Mouse (Mus musculus) small intestine, adult 2 months (tissue): ENCODE data around the gene Pacrg. TPM values are rescaled to one million over a fixed set of nuclear protein-coding genes. Genes with fewer than 3 reads are reported as not detected.

Experiments used
- H3K27ac ChIP-seq: fragments of 200-500 bp; 2 replicates; pipeline ENCODE4 v1.5.1; 2012; ENCODE audit warnings: low read depth, low read length, control low read depth, inconsistent platforms; ENCODE audit not compliant: insufficient read depth
- H3K27me3 ChIP-seq: fragments of 200-500 bp; 2 replicates; pipeline ENCODE4 v1.6.1; 2012; ENCODE audit warnings: mild to moderate bottlenecking, moderate library complexity, low read length, inconsistent platforms; ENCODE audit not compliant: control insufficient read depth, insufficient read depth
- H3K36me3 ChIP-seq: fragments of 200-500 bp; 2 replicates; pipeline ENCODE4 v1.6.1; 2012; ENCODE audit warnings: mild to moderate bottlenecking, low read length, control low read depth, inconsistent platforms; ENCODE audit not compliant: control insufficient read depth, insufficient read depth
- H3K4me1 ChIP-seq: fragments of 200-500 bp; 2 replicates; pipeline ENCODE4 v1.6.1; 2012; ENCODE audit warnings: low read length, inconsistent platforms, mixed read lengths; ENCODE audit not compliant: control insufficient read depth, insufficient read depth, insufficient read length
- H3K4me3 ChIP-seq: fragments of 200-500 bp; 2 replicates; pipeline ENCODE4 v1.5.1; 2012; ENCODE audit warnings: low read depth, mild to moderate bottlenecking, control low read depth, inconsistent platforms, low read length, moderate library complexity
- CTCF ChIP-seq: fragments of 200-500 bp; IDR thresholded peaks from 2 replicates; pipeline ENCODE4 v1.5.1; 2012; ENCODE audit warnings: low read depth, mild to moderate bottlenecking, control low read depth, inconsistent platforms, low read length, moderate library complexity, mixed read lengths; ENCODE audit not compliant: insufficient replicate concordance, insufficient read length; ENCODE audit errors: extremely low read depth
- POLR2A ChIP-seq: fragments of 200-500 bp; IDR thresholded peaks from 2 replicates; pipeline ENCODE4 v1.6.1; 2012; ENCODE audit warnings: low read depth, mild to moderate bottlenecking, control low read depth, inconsistent platforms, low read length, moderate library complexity
- WGBS: fragments of 180-500 bp; shearing (Covaris S2); methylation state at CpG from one replicate; pipeline ENCODE4 v1.1.7; 2018; 5-methylcytosine and 5-hydroxymethylcytosine counted together
- polyA plus RNA-seq: library from polyadenylated mRNA; depleted of rRNA; stranded (reverse); fragments of >200 nt; gene quantifications from 2 replicates; pipeline ENCODE4 v1.2.3, GENCODE M21; 2012

Gene Pacrg
- polyA plus RNA-seq, 1 experiment = not detected

DNA sequence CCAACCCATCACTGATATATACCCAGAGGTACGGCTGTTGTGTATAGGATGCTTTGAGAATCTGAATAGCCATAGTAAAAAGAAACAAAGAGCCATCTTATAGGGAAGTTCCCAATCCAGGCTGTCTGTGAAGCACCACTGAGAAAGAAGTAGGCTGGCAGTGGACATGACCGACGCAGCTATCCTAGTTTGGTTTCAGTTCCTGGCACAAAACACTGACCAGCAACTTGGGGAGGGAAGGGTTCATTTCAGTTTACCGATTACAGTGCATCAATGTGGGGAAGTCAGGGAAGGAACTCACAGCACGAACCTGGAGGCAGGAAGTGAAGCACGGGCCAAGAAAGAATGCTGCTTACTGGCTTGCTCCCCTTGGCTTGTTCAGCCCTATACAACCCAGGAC lies 456.7 kb downstream of the Pacrg start:
- Histone ChIP-seq H3K36me3 (no peaks in the 10 kb centered on the region), H3K27ac (no peak overlapping the region), H3K4me3 (no peak overlapping the region), H3K27me3 (no peaks in the 10 kb centered on the region), H3K4me1 (no peaks in the 10 kb centered on the region)
- 82% methylated on average over 6 of the region's 6 CpGs for WGBS
- TF ChIP-seq CTCF = no peak
- TF ChIP-seq POLR2A = no peak

GRCm38 (mm10) chr17:10378467-10379175 lies 461.5 kb downstream of the Pacrg start:
- WGBS = 53% methylated on average over 10 of the region's 10 CpGs
- Histone ChIP-seq H3K36me3 (no peaks in the 10 kb centered on the region), H3K27ac (no peak overlapping the region), H3K4me3 (no peak overlapping the region), H3K4me1 (no peaks in the 10 kb centered on the region), H3K27me3 (no peaks in the 10 kb centered on the region)
- TF ChIP-seq POLR2A = no peak
- TF ChIP-seq CTCF = no peak

- Histone ChIP-seq H3K27me3 (no peaks in the 10 kb centered on the region), H3K27ac (no peak overlapping the region), H3K36me3 (no peaks in the 10 kb centered on the region), H3K4me1 (no peaks in the 10 kb centered on the region), H3K4me3 (no peak overlapping the region)
- no peak for TF ChIP-seq CTCF
- TF ChIP-seq POLR2A = no peak
- whole genome bisulfite sequencing = 92% methylated on average over 2 of the region's 2 CpGs
Measured at GRCm38 (mm10) chr17:10377606-10378005, 462.5 kb downstream of the Pacrg start.

GRCm38 (mm10) chr17:10374316-10374715 lies 465.8 kb downstream of the Pacrg start:
- Histone ChIP-seq H3K36me3 (no peaks in the 10 kb centered on the region), H3K27me3 (no peaks in the 10 kb centered on the region), H3K4me3 (no peak overlapping the region), H3K4me1 (peaks cover 2% of the 10 kb centered on the region; the same call in 1 of the 2 replicates), H3K27ac (no peak overlapping the region)
- no peak for TF ChIP-seq CTCF
- TF ChIP-seq POLR2A = no peak
- 71% methylated on average over 7 of the region's 7 CpGs for WGBS

- no peak overlapping the region for H3K27ac ChIP-seq
- WGBS = 69% methylated on average over 3 of the region's 3 CpGs
Measured at GRCm38 (mm10) chr17:10373727-10374126, 466.4 kb downstream of the Pacrg start.

GRCm38 (mm10) chr17:10372001-10372785 lies 467.9 kb downstream of the Pacrg start:
- TF ChIP-seq POLR2A = no peak
- TF ChIP-seq CTCF = no peak
- Histone ChIP-seq H3K36me3 (no peaks in the 10 kb centered on the region), H3K4me1 (peaks cover 2% of the 10 kb centered on the region; the same call in 1 of the 2 replicates), H3K27me3 (no peaks in the 10 kb centered on the region), H3K4me3 (no peak overlapping the region), H3K27ac (no peak overlapping the region)
- 52% methylated on average over 18 of the region's 18 CpGs for WGBS

More at GRCm38 (mm10) chr17:10373727-10374126, 466.4 kb downstream of the Pacrg start:
- Histone ChIP-seq H3K36me3 (no peaks in the 10 kb centered on the region), H3K4me1 (peaks cover 2% of the 10 kb centered on the region; the same call in 1 of the 2 replicates), H3K27me3 (no peaks in the 10 kb centered on the region), H3K4me3 (no peak overlapping the region)
- TF ChIP-seq POLR2A (no peak), CTCF (no peak)

GRCm38 (mm10) chr17:10371472-10371871 lies 468.6 kb downstream of the Pacrg start:
- no peaks in the 10 kb centered on the region for H3K27me3 ChIP-seq
- H3K27ac ChIP-seq = no peak overlapping the region
- H3K4me3 ChIP-seq = no peak overlapping the region
- H3K36me3 ChIP-seq = no peaks in the 10 kb centered on the region
- TF ChIP-seq POLR2A (no peak), CTCF (no peak)
- WGBS = 68% methylated on average over 8 of the region's 8 CpGs
- peaks cover 5% of the 10 kb centered on the region; the same call in 1 of the 2 replicates for H3K4me1 ChIP-seq
